Mouse (Mus musculus) ovary, postnatal 36 days (tissue): ENCODE measurements around the gene Mocs1.
"Not testable (repeated sequence)": the region's sequence is repeated elsewhere in the genome, so short reads cannot be mapped to it uniquely, and the experiment has no call there.

Experiments
- DNase-seq: peaks from one replicate; pipeline ENCODE4 v3.0.0; 2022; ENCODE audit warnings: low spot score, mixed read lengths

The Mocs1 gene

DNA sequence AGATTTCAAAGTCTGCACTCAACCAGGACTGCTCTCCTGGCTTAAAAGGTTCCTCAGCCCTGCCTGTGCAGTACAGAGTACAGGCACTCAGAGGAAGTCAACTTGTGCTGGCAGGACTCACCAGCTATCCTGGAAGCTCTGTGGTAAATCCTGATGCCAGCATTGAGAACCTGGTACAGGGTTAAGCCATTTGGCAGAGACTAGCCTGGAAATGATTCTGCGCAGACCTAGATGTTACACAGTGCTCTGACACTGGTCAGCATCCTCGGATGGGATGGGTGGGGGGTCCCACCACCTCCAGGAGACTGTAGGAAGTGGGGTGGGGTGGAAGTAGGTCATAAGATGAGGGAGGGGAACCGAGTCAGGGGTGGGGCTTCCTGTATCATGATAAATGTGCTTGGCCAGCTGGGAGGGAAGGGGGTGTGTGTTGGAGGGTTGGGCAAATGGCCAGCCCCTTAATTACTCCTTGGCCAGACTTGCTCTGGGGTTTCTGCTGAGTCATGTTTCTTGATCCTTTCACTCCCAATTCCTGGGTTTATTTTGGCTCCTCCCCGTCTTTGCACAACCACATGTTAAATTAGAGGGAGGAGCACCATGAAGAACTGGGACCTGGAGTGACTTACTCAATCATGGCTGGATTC, 4.0 kb downstream of the Mocs1 start:
- DNase-seq, result no peak

DNA sequence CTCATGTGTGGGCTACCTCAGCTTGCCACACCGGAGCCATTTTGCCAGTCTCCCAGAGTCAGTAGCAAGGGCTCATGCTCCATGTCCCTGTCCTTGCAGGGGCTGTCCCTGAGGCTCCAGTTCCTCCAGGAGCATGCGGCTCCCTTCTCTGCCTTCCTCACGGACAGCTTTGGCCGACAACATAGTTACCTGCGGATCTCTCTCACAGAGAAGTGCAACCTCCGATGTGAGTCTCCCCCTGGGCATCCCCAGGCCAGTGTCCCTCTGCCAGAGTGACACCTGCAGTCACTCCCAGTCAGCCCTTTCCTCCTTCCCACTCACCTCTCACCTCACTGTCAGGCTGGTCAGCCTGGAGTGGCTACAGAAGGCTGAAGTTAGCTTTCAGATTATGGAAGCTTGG, 4.9 kb downstream of the Mocs1 start:
- DNase-seq, result no peak

DNA sequence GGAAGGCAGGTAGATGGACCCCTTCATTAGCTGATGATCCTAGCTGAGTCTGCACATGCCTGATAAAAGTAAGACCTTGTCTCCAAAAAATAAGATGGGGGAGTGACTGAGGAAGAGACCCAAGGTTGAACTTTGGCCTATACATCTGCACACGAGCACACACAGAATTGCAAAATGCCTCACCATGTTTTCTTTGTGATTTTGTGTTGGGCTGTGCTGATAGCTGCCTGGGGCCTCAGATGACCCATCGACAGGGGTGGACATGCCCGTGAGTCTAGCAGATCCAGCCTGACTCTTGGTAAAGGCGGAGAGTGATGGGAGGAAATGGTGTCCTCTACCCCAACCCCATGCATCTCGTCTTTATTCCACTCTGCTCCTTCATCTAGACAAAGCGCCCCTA, 6.1 kb downstream of the Mocs1 start:
- no peak for DNase-seq

DNA sequence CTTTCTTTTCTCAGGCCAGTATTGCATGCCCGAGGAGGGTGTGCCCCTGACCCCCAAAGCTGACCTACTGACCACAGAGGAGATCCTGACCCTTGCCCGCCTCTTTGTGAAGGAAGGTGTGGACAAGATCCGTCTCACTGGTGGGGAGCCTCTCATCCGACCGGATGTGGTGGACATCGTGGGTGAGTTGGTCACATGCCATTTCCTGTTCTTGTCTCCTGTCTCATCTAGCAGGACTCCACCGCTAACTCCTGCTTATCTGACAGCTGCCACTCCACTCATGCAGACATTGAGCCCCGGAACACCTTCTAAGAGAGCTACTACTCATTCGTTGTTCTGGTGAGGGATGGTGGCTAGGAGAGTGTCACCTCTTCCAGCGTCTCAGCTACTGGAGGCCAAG, 6.9 kb downstream of the Mocs1 start:
- DNase-seq, result no peak

DNA sequence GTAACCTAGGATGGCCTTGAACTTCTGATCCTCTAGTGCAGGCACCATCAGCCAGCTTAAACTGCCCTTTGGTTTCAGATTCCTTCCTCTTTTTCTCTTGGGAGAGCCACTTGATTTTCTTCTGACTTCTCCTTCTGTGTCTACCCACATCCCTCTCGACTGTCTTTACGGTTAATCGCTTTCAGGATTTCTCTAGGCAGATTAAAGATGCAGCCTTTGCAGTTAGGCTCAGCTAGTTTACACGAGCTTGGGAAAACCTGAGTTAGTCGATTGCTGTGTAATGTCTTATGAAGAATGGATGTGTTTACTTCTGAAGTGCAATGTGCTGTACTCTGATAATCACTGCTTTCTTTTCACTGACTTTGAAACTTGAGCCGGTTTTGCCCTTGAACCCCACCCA, 8.5 kb downstream of the Mocs1 start:
- no peak for DNase-seq

DNA sequence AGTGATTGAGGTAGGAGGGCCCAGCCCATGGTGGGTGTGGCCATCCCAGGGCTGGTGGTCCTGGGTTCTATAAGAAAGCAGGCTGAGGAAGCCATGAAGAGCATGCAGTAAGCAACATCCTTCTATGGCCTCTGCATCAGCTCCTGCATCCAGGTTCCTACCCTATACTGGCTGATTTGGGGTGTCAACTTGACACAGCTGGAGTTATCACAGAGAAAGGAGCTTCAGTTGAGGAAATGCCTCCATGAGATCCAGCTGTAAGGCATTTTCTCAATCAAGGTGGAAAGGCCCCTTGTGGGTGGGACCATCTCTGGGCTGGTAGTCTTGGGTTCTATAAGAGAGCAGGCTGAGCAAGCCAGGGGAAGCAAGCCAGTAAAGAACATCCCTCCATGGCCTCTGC, 9.1 kb downstream of the Mocs1 start:
- DNase-seq, result not testable (repeated sequence)

DNA sequence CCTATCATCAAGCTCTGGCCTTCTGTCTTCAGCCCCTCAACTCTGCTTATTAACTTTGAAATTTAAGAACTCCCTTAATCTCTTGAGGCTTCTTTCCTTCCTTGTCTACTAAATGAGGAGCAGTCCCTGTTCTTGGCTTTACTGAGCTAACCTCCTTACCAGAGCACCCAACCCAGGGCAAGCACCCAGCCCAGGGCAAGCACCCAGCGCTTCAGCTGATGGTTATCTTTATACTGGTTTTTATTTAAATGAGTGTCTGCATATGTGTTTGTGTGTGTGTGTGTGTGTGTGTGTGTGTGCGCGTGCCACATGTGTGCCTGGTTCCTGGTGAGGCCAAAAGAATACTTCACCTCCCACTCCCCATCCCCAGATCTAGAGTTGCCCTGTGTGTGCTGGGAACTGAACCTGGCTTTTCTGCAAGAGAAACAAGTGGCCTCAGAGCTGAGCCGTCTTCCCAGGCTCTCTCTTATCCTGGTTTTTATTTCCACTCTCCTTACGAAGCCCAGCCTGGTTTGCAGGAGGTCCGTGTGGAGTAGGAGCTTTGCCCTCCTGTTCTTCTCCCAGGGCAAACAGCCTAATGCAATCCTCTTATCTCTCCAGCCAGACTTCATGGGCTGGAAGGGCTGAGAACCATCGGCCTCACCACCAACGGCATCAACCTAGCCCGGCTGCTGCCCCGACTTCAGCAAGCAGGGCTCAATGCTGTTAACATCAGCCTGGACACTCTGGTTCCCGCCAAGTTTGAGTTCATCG, 10.8 kb downstream of the Mocs1 start:
- no peak for DNase-seq

DNA sequence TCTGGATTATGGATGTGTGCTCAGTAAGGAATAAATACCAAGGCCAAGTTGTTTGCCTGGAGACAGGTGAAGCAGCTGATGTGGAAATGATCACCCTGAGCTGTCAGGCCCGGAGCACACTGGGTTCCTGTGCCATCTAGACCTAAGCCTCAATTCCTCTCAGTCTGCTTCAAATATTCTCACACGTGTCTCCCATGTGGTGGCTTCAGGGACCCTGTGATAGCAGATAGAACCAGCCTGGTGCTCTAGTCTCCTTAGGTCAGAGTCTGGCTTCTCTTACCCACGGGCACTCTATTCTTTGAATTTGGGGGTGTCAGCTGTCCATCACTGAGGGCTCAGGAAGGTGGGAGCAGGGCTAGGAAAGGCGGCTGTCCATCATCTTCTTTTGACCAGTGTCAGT, 11.5 kb downstream of the Mocs1 start:
- no peak for DNase-seq

DNA sequence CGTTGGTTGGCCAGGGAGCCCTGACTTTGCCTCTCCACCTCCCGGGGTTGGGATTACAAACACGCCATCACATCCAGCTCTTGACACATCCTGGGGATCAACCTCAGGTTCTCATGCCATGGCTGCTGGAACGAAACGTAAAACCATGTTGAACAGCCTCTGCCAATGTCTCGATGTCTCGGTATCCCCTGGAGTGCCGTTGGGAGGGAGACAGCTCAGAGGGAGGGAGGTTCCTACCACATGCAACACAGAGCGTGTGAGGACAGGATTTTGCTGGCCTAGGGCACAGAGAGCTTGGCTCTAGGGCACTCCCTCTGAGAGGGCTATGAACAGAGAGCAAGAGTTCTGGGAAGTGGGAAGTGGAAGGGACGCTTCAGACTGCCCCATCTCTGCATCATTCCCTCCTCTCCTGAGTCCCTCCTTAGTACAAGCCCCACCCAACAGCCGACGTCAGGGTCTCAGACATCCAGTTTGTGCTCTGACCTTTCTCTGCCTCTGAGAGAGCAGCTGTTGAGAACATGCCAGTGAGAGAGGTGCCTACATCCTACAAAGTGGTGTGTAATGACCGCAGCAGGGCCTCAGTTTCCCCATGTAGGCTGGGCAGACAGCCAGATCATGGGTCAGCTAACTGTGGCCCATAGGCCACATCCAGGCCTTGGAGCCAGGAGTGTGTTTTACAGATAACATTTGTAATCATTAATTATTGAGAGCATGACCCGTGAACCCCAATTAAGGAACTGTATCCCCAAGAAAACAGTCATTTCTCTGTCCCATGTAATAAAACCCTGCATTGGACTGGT, 12.4 kb downstream of the Mocs1 start:
- DNase-seq, result no peak

DNA sequence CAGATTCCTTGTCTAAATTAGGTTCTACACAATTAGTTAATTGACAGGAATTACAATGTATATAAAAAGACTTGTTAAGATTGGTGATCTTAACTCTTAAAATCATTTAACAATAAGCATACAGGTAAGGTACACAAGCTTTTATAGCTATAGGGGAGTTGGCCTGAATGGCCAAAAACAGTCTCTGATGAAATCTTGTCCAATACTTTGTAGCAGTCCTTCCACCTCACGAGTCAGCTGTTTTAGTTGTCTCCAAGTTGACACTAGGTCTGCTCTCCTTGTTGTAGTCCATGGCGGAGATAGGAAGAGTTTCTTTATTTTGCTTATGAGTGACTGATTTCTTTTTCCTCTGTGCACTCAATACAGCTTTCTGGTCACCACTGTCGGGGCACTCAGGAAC, 14.7 kb downstream of the Mocs1 start:
- DNase-seq, result not testable (repeated sequence)

DNA sequence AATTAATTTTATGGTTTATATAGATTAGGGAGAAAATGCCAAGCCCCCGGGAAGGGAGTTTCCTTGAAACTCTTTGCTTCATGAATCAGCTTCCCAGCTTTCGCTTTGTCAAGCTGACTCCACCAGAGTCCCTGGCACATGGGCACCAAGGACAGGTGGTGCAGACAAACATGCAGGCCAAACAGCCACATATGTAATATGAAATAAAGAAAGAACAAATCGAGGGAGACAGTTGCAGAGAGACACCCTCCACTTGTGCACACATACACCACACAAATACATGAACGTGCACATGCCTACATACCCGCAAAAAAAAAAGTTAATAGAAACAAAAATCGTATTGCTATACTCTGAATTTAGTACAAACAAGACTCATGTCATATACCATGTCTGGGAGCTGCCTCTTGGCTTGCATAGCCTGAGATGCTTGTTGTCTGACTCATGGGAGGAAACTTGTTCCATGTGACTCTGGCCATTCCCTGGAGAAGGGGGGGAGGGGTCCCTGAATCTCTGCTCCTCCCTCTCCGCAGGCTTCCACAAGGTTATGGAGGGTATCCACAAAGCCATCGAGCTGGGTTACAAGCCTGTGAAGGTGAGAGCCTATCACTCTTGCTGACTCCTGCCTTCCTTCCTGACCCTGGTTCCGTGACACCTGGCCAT, 20.5 kb downstream of the Mocs1 start:
- no peak for DNase-seq

DNA sequence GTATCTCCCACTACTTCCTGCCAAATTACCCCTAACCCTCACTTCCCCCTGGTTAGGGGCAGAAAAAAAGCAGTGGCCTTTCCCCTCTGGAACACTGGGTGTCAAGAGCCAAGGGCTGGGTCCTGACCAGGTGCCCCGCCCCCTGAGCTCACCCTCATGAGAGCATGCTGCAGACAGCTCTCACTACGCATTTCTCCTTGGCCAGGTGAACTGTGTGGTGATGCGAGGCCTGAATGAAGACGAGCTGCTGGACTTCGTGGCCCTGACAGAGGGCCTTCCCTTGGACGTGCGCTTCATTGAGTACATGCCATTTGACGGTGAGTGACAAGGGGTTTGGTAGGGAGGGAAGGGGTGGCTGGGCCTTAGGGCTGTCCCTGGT, 21.1 kb downstream of the Mocs1 start:
- DNase-seq, result no peak

DNA sequence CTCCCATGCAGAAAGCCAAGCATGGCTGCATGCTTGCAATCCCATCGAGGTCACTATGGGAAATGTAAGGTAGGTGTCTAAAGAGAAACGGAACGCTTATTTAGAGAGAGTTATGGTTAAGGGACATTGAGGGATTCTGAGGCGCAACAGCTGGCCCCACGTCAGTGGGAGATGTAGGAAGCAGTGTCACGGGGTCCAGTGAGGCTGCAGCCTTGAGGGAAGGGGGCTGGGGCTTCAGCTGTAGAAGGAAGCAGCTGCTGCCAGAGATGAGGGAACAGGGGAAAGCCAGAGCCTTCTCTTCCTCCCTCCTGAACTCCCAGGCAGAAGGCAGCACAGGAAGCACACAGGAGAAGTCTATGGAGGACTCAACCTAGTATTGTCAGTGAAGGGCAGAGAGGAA, 22.8 kb downstream of the Mocs1 start:
- no peak for DNase-seq

DNA sequence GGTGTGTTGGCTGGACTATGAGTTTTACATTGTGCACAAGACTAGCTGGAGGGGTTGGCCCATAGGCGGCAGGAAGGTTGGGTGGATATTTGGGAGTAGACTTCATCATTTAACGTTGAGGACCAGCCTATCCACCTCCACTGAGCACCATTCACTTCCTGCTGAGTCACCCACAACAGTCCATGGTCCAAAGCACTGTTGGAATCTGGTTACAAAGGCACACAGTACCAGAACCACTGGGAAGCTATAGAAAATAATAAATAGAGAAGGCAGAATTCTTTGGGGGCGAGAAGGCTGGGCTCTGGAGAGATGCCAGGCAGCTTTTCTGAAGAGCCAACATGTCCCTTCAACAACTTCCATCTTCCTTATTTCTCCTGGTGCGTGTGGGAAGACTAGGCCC, 28.2 kb downstream of the Mocs1 start:
- DNase-seq, result no peak

DNA sequence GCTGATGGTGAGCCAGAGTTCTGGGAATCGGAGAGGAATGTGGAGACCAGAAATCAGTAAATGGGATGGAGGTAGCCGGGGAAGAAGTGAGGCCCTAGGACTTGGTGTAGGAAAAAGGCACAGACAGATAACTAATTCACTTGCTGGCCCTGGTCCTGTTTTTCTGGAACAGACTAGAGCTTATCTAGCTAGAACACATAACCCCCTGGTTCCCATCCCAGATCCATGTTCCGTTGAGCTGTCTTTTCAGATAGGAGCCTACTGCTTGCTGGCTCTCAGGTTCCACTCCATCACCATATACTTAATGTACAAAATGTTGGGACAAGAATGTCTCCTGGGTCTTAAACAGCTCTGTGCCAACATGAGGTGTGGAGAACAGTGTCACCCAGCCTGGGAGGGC, 29.7 kb downstream of the Mocs1 start:
- no peak for DNase-seq

DNA sequence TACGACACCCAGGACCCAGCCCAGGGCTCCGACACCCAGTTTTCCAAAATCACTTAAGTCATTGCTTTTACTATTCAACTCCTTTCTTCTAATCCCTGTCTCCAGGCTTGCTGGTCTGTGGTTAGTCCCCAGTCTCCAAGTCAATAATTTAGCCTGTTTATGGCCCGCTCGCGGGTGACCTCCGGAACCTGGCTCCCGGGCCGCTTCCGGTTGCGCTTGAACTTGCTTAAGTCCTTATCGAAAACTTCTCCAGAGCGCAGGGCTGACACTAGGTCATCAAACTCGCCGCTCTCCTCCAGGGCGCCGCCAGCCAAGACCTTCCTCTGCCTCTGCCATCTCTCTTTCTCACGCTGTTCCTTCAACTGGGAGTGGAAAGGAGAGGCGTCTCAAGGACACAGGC, 30.2 kb downstream of the Mocs1 start:
- no peak for DNase-seq

DNA sequence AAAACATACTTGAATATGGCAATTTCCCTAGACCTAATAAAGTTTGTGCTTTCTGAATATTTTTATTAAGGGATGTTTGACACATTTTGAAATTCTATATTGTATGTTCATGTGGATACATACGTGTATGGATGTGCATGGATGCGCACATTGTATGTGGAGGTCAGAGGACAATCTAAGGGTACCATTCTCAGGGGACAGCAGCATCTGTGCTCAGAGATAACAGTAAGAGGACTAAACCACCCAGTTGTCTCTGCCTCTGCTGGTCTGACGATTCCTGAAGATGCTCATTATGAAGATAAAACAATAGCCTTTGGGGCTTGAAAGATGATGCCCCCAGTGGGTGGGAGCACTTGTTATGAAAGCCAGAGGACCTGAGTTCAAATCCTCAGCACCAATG, 36.7 kb downstream of the Mocs1 start:
- no peak for DNase-seq

DNA sequence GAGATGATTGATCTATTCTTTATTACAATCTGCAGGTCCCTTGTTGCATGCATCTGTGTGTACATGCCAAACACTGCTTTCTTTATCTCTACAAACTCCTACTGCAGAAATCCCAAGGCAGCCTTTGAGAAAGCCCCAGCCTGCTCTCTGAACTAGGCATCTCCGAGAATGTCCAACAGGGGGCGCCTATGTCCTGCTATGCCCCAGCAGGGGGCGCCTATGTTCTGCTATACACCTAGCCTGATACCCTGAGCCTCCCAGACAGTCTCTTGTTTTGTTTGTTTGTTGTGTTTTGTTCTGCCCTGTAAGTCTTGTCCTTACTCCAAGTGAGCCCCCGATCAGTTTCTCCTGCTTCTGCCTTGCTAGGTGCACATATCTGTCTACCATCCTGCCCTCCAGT, 40.1 kb downstream of the Mocs1 start:
- peak; percentile 76 for DNase-seq

DNA sequence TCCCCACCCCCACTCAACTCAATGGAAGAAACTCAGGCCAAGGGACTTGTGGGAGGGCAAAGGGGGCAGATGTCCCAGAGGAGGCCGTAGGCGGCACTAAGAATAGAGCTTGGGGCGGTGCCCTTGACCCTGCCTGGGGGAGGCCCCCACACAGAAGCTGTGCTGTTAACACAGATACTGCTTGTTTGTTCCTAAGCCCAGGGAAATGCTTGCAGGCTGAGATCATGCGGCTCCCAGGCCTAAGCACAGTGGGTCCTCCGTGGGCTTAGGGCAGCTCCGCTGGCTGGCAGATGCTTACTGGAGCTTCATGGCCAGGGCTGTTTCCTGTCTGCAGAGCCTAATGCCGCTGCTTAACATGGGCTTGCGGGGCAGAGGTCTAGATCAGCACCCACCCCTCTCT, 44.5 kb downstream of the Mocs1 start:
- DNase-seq, result peak; percentile 44

DNA sequence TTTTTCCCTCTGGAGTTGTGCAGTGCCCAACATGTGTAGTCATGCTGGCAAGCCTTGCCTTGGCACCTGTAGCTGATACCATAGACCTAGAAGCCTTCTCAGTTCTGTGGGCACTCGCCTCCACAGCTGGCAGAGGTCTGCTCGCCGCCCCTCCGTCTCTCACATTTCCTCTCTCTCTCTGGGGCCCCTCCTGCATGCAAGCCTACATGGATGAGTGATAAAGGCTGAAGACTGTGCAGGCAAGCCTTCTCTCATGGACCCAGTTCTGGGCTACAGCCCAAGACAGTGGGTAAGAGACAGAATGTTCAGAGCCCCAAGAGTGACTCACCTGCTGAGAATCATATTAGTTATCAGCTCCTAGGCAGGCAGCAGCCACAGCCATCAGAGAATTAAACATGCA, 45.9 kb downstream of the Mocs1 start:
- no peak for DNase-seq

DNA sequence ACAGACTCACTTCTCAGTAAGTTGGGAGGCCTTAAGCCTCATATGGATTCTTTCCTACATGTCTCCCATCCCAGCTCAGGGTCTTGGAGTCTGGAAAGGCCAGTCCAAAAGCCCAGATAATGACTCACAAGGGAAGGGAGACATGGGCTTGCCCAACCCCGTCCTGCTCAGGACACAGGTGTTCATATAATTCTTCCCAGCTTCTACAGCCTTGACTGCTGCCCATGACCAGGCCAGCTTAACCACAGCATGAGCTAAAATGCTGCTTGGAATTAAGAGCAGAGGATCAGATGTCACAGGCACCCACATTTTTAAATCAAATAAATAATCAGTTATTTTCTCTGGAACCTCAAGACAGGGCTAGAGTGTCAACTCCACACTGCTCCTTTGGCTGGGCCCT, 47.0 kb downstream of the Mocs1 start:
- no peak for DNase-seq

DNA sequence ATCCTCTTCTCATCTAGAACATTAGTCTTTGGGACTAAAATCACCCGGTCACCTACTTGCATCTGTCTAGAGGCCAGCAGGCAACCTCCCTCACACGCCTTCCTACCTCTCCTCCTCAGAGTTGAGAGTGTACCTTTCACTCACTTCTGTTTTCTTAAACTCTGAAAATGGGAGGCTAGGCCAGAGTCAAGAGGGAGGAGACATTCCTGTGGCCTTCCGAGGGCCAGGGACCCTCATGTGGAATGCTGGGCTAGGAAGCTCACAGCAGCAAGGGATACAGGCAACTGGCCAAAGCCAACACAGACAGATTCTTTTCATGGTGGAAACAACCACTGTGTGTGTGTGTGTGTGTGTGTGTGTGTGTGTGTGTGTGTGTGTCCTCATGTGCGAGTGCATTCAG, 49.2 kb downstream of the Mocs1 start:
- no peak for DNase-seq

DNA sequence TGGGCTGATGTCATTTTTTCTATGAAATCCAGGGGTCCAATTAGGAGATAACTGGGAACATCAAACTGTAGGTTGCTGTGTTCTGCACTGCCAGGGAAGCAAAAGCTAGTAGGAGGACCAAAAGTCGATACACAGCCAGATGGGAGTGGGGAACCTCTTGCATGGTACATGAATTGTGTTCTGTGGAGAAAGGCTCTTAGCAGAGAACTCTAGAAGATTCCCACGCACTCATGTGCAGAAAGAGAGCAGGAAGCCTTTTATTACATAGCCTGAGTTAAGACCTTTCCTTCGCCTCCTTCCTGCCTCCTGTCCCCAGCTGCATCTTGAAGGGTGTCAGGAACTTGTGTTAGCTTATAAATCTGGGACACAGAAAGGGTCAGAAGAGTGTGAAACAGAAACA, 53.7 kb downstream of the Mocs1 start:
- no peak for DNase-seq
